Mouse (Mus musculus): ENCODE data around the gene Wdr66. TPM values are rescaled to one million over a fixed set of nuclear protein-coding genes. Genes with fewer than 3 reads are reported as not detected.

Gene Wdr66
- polyA plus RNA-seq, 1 experiment: 46.7 TPM

GRCm38 (mm10) chr5:123313851-123314380, 62.0 kb downstream of the Wdr66 start:
- no peak overlapping the region for H3K27ac ChIP-seq (ENCODE audit: control insufficient read depth, insufficient read depth, low read depth, low read length)

GRCm38 (mm10) chr5:123315219-123315866, 63.4 kb downstream of the Wdr66 start:
- Histone ChIP-seq H3K4me3 (ENCODE audit: control insufficient read depth, low read depth, low read length) (no peak overlapping the region), H3K27ac (ENCODE audit: control insufficient read depth, insufficient read depth, low read depth, low read length) (no peak overlapping the region), H3K27me3 (ENCODE audit: control insufficient read depth, insufficient read depth, low read length) (no peaks in the 10 kb centered on the region), H3K36me3 (ENCODE audit: control insufficient read depth, insufficient read depth, low read length) (no peaks in the 10 kb centered on the region; the same call in 1 of the 2 replicates), H3K4me1 (ENCODE audit: control insufficient read depth, insufficient read depth, low read length) (no peaks in the 10 kb centered on the region)
- TF ChIP-seq POLR2A (IDR thresholded peaks at IDR 0.05; ENCODE audit: control insufficient read depth, low read depth, low read length) (no peak), CTCF (IDR thresholded peaks at IDR 0.05; ENCODE audit: control insufficient read depth, insufficient read depth, insufficient replicate concordance, low read depth, low read length) (no peak)

More at GRCm38 (mm10) chr5:123313851-123314380, 62.0 kb downstream of the Wdr66 start:
- no peaks in the 10 kb centered on the region; the same call in 1 of the 2 replicates for H3K36me3 ChIP-seq (ENCODE audit: control insufficient read depth, insufficient read depth, low read length)
- no peaks in the 10 kb centered on the region for H3K4me1 ChIP-seq (ENCODE audit: control insufficient read depth, insufficient read depth, low read length)
- no peak overlapping the region for H3K4me3 ChIP-seq (ENCODE audit: control insufficient read depth, low read depth, low read length)
- H3K27me3 ChIP-seq (ENCODE audit: control insufficient read depth, insufficient read depth, low read length): no peaks in the 10 kb centered on the region
- TF ChIP-seq CTCF (IDR thresholded peaks at IDR 0.05; ENCODE audit: control insufficient read depth, insufficient read depth, insufficient replicate concordance, low read depth, low read length): no peak
- TF ChIP-seq POLR2A (IDR thresholded peaks at IDR 0.05; ENCODE audit: control insufficient read depth, low read depth, low read length): no peak

- TF ChIP-seq POLR2A (IDR thresholded peaks at IDR 0.05; ENCODE audit: control insufficient read depth, low read depth, low read length) (no peak), CTCF (IDR thresholded peaks at IDR 0.05; ENCODE audit: control insufficient read depth, insufficient read depth, insufficient replicate concordance, low read depth, low read length) (no peak)
- Histone ChIP-seq H3K4me3 (ENCODE audit: control insufficient read depth, low read depth, low read length) (no peak overlapping the region), H3K36me3 (ENCODE audit: control insufficient read depth, insufficient read depth, low read length) (no peaks in the 10 kb centered on the region; the same call in 1 of the 2 replicates), H3K27ac (ENCODE audit: control insufficient read depth, insufficient read depth, low read depth, low read length) (no peak overlapping the region), H3K4me1 (ENCODE audit: control insufficient read depth, insufficient read depth, low read length) (no peaks in the 10 kb centered on the region), H3K27me3 (ENCODE audit: control insufficient read depth, insufficient read depth, low read length) (no peaks in the 10 kb centered on the region)
These were observed 66.1 kb downstream of the Wdr66 start for GRCm38 (mm10) chr5:123317992-123318391.

- Histone ChIP-seq H3K27me3 (ENCODE audit: control insufficient read depth, insufficient read depth, low read length) (no peaks in the 10 kb centered on the region), H3K4me1 (ENCODE audit: control insufficient read depth, insufficient read depth, low read length) (no peaks in the 10 kb centered on the region), H3K4me3 (ENCODE audit: control insufficient read depth, low read depth, low read length) (no peak overlapping the region), H3K27ac (ENCODE audit: control insufficient read depth, insufficient read depth, low read depth, low read length) (no peak overlapping the region), H3K36me3 (ENCODE audit: control insufficient read depth, insufficient read depth, low read length) (no peaks in the 10 kb centered on the region; the same call in 1 of the 2 replicates)
- TF ChIP-seq POLR2A (IDR thresholded peaks at IDR 0.05; ENCODE audit: control insufficient read depth, low read depth, low read length) (no peak), CTCF (IDR thresholded peaks at IDR 0.05; ENCODE audit: control insufficient read depth, insufficient read depth, insufficient replicate concordance, low read depth, low read length) (no peak)
These were observed 68.2 kb downstream of the Wdr66 start for GRCm38 (mm10) chr5:123320136-123320535.

- Histone ChIP-seq H3K4me3 (ENCODE audit: control insufficient read depth, low read depth, low read length) (no peak overlapping the region), H3K27ac (ENCODE audit: control insufficient read depth, insufficient read depth, low read depth, low read length) (no peak overlapping the region), H3K36me3 (ENCODE audit: control insufficient read depth, insufficient read depth, low read length) (no peaks in the 10 kb centered on the region), H3K4me1 (ENCODE audit: control insufficient read depth, insufficient read depth, low read length) (no peaks in the 10 kb centered on the region), H3K27me3 (ENCODE audit: control insufficient read depth, insufficient read depth, low read length) (no peaks in the 10 kb centered on the region)
- TF ChIP-seq CTCF (IDR thresholded peaks at IDR 0.05; ENCODE audit: control insufficient read depth, insufficient read depth, insufficient replicate concordance, low read depth, low read length): no peak
- TF ChIP-seq POLR2A (IDR thresholded peaks at IDR 0.05; ENCODE audit: control insufficient read depth, low read depth, low read length): no peak
These were observed 72.3 kb downstream of the Wdr66 start for GRCm38 (mm10) chr5:123324242-123324641.

GRCm38 (mm10) chr5:123326006-123326750, 74.3 kb downstream of the Wdr66 start:
- TF ChIP-seq POLR2A (IDR thresholded peaks at IDR 0.05; ENCODE audit: control insufficient read depth, low read depth, low read length): no peak
- no peak for TF ChIP-seq CTCF (IDR thresholded peaks at IDR 0.05; ENCODE audit: control insufficient read depth, insufficient read depth, insufficient replicate concordance, low read depth, low read length)
- H3K4me3 ChIP-seq (ENCODE audit: control insufficient read depth, low read depth, low read length): no peak overlapping the region
- no peak overlapping the region for H3K27ac ChIP-seq (ENCODE audit: control insufficient read depth, insufficient read depth, low read depth, low read length)
- no peaks in the 10 kb centered on the region for H3K4me1 ChIP-seq (ENCODE audit: control insufficient read depth, insufficient read depth, low read length)
- no peaks in the 10 kb centered on the region for H3K36me3 ChIP-seq (ENCODE audit: control insufficient read depth, insufficient read depth, low read length)
- H3K27me3 ChIP-seq (ENCODE audit: control insufficient read depth, insufficient read depth, low read length): no peaks in the 10 kb centered on the region

- no peaks in the 10 kb centered on the region for H3K27me3 ChIP-seq (ENCODE audit: control insufficient read depth, insufficient read depth, low read length)
- no peak overlapping the region for H3K27ac ChIP-seq (ENCODE audit: control insufficient read depth, insufficient read depth, low read depth, low read length)
- H3K36me3 ChIP-seq (ENCODE audit: control insufficient read depth, insufficient read depth, low read length): no peaks in the 10 kb centered on the region
- no peaks in the 10 kb centered on the region for H3K4me1 ChIP-seq (ENCODE audit: control insufficient read depth, insufficient read depth, low read length)
- no peak for TF ChIP-seq POLR2A (IDR thresholded peaks at IDR 0.05; ENCODE audit: control insufficient read depth, low read depth, low read length)
- no peak for TF ChIP-seq CTCF (IDR thresholded peaks at IDR 0.05; ENCODE audit: control insufficient read depth, insufficient read depth, insufficient replicate concordance, low read depth, low read length)
- H3K4me3 ChIP-seq (ENCODE audit: control insufficient read depth, low read depth, low read length): no peak overlapping the region
These were observed 74.8 kb downstream of the Wdr66 start for GRCm38 (mm10) chr5:123326751-123327148.

All from testis, adult 2 months (tissue).